Mouse (Mus musculus) right cerebral cortex, postnatal 14 days (tissue): ENCODE data around the gene Exoc6.
"Not testable (repeated sequence)": the region's sequence is repeated elsewhere in the genome, so short reads cannot be mapped to it uniquely, and the experiment has no call there.

Experiments
- DNase-seq: peaks from one replicate; pipeline ENCODE4 v3.0.0; 2022

Gene Exoc6

DNA sequence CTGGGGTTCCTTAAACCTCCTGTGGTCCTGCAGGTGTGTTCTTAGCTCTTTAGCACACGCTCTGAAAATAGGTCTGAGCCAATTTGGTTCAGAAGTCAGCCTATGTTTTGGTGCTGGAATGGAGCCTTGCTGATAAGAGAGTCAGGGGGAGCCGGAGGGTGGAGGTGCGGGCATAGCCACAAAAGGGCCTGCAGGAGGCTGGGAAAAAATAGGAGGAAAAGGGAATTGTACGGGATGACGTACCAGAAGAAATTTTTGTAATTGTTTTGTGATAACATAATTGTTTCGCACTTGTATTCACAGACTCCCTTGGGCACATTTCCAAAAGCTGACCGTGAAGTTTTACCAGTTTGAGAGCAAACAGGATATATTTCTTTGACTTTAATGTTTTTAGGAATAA, 10.0 kb upstream of the Exoc6 start:
- DNase-seq: no peak

DNA sequence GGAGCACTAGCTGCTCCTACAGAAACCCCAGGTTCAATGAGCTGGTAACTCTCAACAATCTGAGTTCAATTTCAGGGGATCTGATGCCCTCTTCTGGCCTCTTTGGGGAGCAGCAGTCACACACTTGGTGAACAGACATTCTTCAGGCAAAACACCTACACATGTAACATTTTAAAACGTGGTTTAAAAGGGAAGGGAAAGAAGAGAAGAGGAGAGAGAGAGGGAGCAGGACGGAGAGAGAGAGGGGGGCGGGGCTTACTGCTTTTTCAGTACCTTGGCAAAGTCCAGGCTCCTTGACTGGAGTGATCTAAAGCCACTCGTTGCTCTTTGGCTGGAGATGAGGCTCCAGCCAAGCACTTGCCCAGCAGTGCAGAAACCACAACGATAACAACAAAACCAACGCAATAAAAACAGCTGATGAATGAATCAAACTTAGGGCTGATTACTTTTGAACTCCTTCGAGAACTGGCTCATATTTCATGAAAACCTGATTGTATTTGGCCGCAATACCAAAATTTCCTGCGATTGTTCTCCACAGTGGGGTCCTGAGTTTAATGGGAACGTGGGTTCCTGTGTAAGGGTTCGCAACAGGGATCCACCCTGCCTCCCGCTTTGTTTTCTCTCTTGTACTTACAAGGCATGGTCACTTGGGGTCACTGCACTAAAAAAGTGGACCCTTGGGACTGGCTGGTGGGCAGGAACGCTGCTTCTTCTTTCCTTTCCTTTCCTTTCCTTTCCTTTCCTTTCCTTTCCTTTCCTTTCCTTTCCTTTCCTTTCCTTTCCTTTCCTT, 6.5 kb upstream of the Exoc6 start:
- no peak for DNase-seq

GRCm38 (mm10) chr19:37544476-37544875, 5.7 kb upstream of the Exoc6 start:
- no peak for DNase-seq

DNA sequence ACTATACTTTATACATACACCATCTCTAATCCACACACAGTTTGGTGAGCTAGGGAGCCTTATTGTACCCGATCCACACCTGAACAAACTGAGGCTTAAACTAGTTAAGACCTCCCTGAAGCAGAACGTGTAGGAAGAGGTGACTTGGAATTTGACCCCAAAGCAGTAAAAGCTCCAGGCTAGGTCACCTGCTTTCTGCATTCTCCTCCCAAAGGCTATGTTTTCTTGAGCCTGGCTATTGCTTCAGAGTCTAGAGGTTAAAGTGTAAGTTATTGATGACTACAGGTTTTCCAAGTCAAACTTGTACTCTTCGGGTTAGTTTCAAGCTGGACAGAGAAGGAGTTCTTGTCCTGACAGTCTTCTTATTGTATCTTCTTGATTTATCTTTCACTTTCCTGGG, 5.0 kb upstream of the Exoc6 start:
- DNase-seq: no peak

DNA sequence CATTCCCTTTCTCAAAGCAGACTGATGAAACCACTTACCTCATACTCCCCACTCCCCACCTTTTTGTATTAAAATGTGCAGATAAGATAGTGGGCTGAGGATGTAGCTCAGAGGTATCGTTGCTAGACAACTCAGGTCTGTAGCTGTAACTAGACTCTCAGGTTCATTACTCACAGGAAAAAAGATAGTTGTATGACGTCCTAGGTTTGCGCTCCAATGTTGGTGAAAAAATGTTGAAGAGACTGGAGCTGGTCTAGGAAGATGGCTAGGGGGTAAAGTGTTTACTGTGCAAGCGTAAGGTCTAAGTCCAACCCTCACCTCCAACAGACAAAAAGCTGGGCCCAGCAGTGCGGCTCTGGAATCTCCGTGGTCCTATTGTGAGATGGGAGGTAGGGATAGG, 4.5 kb upstream of the Exoc6 start:
- DNase-seq: no peak

GRCm38 (mm10) chr19:37546776-37547175, 3.4 kb upstream of the Exoc6 start:
- DNase-seq: no peak

DNA sequence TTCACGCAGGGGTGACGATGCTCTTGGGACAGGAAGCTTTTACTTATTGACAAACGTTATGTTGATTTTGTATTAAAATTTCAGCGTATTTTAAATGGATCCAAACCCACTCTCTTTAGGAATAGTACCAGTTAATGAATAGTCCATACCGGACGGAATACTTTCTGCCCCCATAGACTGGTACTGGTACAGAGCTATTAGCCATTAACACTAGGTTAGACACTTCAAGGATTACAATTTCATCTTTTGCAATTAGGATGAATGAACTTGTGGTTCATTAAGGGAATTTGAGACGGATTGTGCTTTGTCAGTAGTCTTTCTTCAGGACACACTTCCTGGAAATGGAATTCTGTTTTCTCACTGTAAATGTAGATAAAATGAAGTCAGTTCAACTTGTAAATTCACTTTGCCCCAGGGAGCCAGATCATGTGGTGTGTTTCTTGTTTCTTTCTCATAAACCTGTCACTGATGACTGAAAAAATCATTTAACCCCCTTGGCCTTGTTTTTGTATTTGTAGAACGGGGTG, 885 bp downstream of the Exoc6 start:
- no peak for DNase-seq

GRCm38 (mm10) chr19:37553376-37554265, 3.4 kb downstream of the Exoc6 start:
- DNase-seq: no peak

- not testable (repeated sequence) for DNase-seq
Observed at GRCm38 (mm10) chr19:37554266-37554650, 4.0 kb downstream of the Exoc6 start.

- DNase-seq: no peak
Observed at GRCm38 (mm10) chr19:37555863-37556566, 5.8 kb downstream of the Exoc6 start.

DNA sequence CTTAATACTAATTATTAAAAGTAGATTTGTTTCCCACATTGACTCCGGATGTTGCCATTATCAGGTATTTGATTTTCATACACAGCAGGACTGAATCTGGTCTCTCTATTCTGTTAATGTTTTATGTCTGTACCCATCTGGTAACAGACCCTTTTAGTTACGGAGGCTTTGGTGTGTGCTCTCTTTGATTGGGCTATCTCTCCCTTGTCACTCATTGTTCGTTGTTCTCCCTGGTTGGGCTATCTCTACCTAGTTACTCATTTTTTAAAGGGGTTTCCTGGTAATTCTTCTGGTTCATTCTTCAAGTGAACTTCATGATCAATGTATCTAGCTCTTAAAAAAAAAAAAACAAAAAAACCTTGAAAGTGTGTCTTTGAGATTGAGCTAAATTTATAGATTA, 7.7 kb downstream of the Exoc6 start:
- no peak for DNase-seq

- no peak for DNase-seq
Observed at GRCm38 (mm10) chr19:37559286-37560079, 9.3 kb downstream of the Exoc6 start.

DNA sequence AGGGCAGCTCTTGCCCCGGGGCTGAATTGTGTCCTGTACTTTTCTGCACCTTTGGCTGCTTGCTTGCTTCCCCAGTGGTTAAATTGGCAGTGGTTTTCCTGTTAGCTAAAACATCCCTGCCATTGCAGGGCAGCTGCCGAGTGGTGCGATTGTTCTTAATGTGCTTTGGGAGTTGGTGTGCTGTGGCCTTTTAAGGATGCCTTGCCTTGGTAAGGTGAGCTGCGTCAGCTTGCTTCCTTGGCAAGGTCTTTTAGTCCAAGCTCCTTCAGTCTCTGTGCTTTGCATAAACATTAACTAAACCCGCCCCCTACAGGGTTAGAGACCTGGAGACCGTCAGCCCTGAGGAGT, 9.8 kb downstream of the Exoc6 start:
- DNase-seq: no peak

DNA sequence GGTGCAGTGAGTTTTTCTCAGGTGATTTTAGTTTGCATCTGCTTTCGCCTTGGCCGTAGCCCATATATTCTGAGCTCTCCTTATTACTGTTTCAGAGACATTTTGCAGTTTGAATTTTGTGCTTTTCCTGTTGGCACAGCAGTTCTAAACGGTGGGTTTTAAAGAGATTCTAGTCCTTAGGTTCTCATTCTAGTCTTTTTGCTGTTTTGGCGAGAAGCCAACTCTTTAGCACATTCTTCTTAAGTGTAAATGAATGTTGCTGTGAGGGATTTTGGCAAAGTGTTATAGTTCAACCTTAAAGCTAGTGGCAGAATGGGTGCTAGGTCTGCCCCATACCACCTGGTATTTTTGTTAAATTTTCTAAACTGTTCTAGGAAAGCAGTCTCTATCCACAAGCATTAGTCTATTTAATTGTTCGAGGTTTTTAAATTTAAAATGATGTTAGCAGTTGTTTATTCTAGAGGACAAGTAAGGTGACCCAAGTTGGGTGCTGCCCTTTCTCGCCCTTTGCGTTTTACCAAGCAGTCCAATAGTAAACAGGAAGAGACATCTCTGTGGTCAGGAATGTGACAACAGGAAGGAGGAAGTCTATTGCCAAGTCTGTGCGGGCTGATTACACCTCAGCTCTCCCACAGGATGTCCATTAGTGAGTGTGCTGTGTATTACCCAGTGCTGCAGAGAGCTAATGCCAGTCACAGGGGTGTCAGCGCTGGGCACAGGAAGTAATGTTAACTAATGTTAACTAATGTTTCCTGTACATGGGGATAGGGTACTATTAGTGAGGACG, 11.1 kb downstream of the Exoc6 start:
- no peak for DNase-seq

DNA sequence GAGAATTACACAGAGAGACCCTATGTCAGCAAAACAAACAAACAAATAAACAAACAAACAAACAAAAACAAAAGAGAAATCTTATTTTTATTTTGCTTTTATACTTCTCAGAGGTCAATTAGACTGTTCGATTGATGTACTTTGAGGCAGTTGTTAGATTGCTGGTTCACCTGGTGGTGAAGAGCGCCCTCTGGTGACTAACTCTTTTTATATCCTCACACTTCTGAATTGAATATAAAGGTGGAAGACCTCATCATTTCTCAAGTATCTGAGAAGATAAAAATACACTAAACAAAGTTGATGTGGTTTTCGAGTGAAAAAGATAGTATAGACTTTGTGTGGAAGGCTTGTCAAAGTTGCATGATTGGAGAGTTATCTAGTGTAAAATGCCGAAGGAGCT, 13.5 kb downstream of the Exoc6 start:
- no peak for DNase-seq

GRCm38 (mm10) chr19:37565806-37566205, 15.6 kb downstream of the Exoc6 start:
- DNase-seq: no peak

DNA sequence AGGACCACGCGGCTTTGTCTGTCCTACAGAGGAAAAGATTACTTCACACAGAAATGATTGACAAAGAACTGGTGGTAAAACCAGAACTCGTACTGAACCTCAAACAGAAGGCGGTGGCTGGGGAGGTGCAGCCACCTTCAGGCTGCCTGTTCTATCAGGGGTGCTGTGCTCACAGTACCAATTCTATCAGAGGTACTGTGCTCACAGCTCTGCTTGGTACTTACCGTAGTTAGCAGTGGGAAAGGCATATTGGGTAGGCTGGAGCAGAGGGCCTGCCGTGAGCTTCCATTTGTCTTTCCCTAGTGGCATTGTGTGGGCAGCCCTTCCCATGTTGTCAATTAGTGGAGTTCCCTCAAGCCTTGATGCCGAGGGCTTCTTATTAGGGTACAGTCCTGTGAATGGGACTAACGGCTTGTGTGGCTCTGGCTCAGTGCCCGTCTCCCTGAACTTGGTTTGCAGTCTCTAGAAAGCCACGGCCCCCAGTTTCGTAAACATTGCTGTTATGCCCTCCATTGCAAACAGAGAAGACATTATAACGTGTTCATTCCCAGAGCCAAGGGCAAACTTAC, 19.1 kb downstream of the Exoc6 start:
- DNase-seq: no peak

- no peak for DNase-seq
Observed at GRCm38 (mm10) chr19:37570966-37571718, 20.9 kb downstream of the Exoc6 start.

- DNase-seq: no peak
Observed at GRCm38 (mm10) chr19:37574802-37575201, 24.6 kb downstream of the Exoc6 start.

DNA sequence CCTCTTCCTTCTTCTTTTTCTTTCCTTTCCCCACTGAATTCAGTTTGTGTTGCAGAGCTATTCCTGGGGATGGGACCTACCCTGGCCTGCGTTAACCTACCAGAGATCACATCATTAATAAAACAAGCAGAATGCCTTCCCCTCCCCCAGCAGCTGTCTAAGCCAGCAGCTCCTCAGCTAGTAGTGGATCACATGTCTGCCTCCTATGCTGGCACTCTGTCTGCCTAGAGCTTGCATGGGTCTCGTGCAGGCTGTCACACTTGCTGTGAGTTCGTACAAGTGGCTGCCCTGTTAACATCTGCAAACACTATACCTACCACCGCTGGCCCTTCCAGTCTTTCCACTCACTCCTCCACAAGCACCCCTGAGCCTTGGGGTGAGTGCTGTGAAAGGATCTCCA, 29.4 kb downstream of the Exoc6 start:
- DNase-seq: no peak

DNA sequence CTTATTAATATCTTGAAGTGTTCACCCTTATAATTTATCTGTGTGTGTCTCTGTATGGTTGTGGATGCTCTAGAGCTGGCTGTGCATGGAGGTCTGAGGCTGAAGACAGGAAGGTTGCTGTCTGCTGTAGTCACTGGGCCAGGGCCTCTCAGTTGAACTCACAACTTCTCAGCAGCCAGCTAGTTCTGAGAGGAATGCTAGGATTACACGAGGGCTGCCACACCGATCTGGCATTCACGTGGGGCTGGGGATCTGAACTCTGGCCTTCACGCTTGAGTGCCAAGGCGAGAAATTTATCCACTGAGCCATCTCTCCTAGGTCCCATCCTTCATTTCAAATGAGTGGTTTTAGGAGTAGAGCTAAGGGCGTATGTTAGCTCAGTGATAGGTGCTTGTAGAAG, 30.2 kb downstream of the Exoc6 start:
- no peak for DNase-seq
